Mouse (Mus musculus) kidney, adult 8-10 months (tissue): Measurements from ENCODE around the gene Pmpcb.
"Not testable (repeated sequence)": the region's sequence is repeated elsewhere in the genome, so short reads cannot be mapped to it uniquely, and the experiment has no call there.

Experiments used
- DNase-seq, 2 experiments: peaks; one replicate each; pipeline ENCODE4 v3.0.0; 2022

The Pmpcb gene

GRCm38 (mm10) chr5:21736956-21737585 is at the start of gene Pmpcb:
Pmpcb (plus strand) TSS chr5:21737141.
- DNase-seq: peak; percentile 84 to 90

GRCm38 (mm10) chr5:21692230-21692629 is 44.7 kb upstream of the Pmpcb start:
- DNase-seq: no peak

- DNase-seq: no peak
Observed at GRCm38 (mm10) chr5:21693372-21693870, 43.5 kb upstream of the Pmpcb start.

GRCm38 (mm10) chr5:21694854-21695490 is 42.0 kb upstream of the Pmpcb start:
- DNase-seq: no peak

GRCm38 (mm10) chr5:21699555-21699954 is 37.4 kb upstream of the Pmpcb start:
- not testable (repeated sequence) for DNase-seq

- no peak for DNase-seq
Observed at GRCm38 (mm10) chr5:21700272-21700821, 36.6 kb upstream of the Pmpcb start.

GRCm38 (mm10) chr5:21700934-21701333 is 36.0 kb upstream of the Pmpcb start:
- no peak for DNase-seq

- DNase-seq: peak; percentile 98 to 100
Observed at GRCm38 (mm10) chr5:21701351-21702008, 35.5 kb upstream of the Pmpcb start, which contains the start of gene Napepld. Napepld (minus strand) TSS chr5:21701396.

- DNase-seq: no peak
Observed at GRCm38 (mm10) chr5:21702009-21702364, 35.0 kb upstream of the Pmpcb start.

GRCm38 (mm10) chr5:21702873-21703475 is 34.0 kb upstream of the Pmpcb start:
- peak in 1 of 2 experiments; percentile 48 for DNase-seq

- DNase-seq: no peak
Observed at GRCm38 (mm10) chr5:21703708-21704107, 33.2 kb upstream of the Pmpcb start.

GRCm38 (mm10) chr5:21706546-21706945 is 30.4 kb upstream of the Pmpcb start:
- no peak for DNase-seq

GRCm38 (mm10) chr5:21708011-21708410 is 28.9 kb upstream of the Pmpcb start:
- not testable (repeated sequence) for DNase-seq

GRCm38 (mm10) chr5:21712127-21712715 is 24.7 kb upstream of the Pmpcb start:
- DNase-seq: no peak

- no peak for DNase-seq
Observed at GRCm38 (mm10) chr5:21714447-21714846, 22.5 kb upstream of the Pmpcb start.

GRCm38 (mm10) chr5:21717165-21717715 is 19.7 kb upstream of the Pmpcb start:
- DNase-seq: no peak

GRCm38 (mm10) chr5:21718546-21718945 is 18.4 kb upstream of the Pmpcb start:
- DNase-seq: no peak

- no peak for DNase-seq
Observed at GRCm38 (mm10) chr5:21719209-21719608, 17.7 kb upstream of the Pmpcb start.

GRCm38 (mm10) chr5:21724427-21724826 is 12.5 kb upstream of the Pmpcb start:
- no peak for DNase-seq

GRCm38 (mm10) chr5:21724872-21725271 is 12.1 kb upstream of the Pmpcb start:
- no peak for DNase-seq

- no peak for DNase-seq
Observed at GRCm38 (mm10) chr5:21729107-21729506, 7.8 kb upstream of the Pmpcb start.

GRCm38 (mm10) chr5:21732177-21732911 is 4.6 kb upstream of the Pmpcb start:
- no peak for DNase-seq
